Mouse (Mus musculus): Measurements from ENCODE around the gene Sptb. TPM values are rescaled to one million over a fixed set of nuclear protein-coding genes. Genes with fewer than 3 reads are reported as not detected.

Sptb gene
- polyA plus RNA-seq, 1 experiment, result 0.42 TPM

- Histone ChIP-seq H3K4me3 (no peak overlapping the region), H3ac (ENCODE audit: control insufficient read depth, insufficient read length) (no peak overlapping the region), H3K79me2 (ENCODE audit: control insufficient read depth, insufficient read depth) (no peaks in the 10 kb centered on the region), H3K27me3 (ENCODE audit: control insufficient read depth, insufficient read depth, insufficient read length) (peaks cover 52% of the 10 kb centered on the region), H3K4me2 (ENCODE audit: low read depth) (peak overlapping the region; percentile 18), H3K36me3 (ENCODE audit: control insufficient read depth, insufficient read depth) (no peaks in the 10 kb centered on the region)
- TF ChIP-seq MAX (IDR thresholded peaks at IDR 0.05; ENCODE audit: low read depth), result no peak
- no peak for TF ChIP-seq REST (IDR thresholded peaks at IDR 0.05; ENCODE audit: insufficient read depth, insufficient read length)
- no peak for TF ChIP-seq POLR2AphosphoS2 (IDR thresholded peaks at IDR 0.05; ENCODE audit: insufficient read length, low read depth)
- no peak for TF ChIP-seq USF1 (IDR thresholded peaks at IDR 0.05; ENCODE audit: low read depth)
- TF ChIP-seq E2F4 (IDR thresholded peaks at IDR 0.05; ENCODE audit: insufficient read depth), result no peak
- no peak for TF ChIP-seq TCF12 (IDR thresholded peaks at IDR 0.05; ENCODE audit: insufficient read depth, poor library complexity, severe bottlenecking)
- no peak for TF ChIP-seq POLR2A (IDR thresholded peaks at IDR 0.05; ENCODE audit: insufficient read length, low read depth)
- TF ChIP-seq CEBPB (IDR thresholded peaks at IDR 0.05; ENCODE audit: insufficient read depth, poor library complexity, severe bottlenecking), result no peak
- TF ChIP-seq TCF3 (IDR thresholded peaks at IDR 0.05; ENCODE audit: insufficient read length, low read depth), result no peak
- no peak for TF ChIP-seq MYOG (IDR thresholded peaks at IDR 0.05; ENCODE audit: control insufficient read depth in 1 of 3, insufficient read depth in 1 of 3, insufficient read length in 2 of 3, low read depth in 2 of 3)
- no peak for TF ChIP-seq SRF (IDR thresholded peaks at IDR 0.05; ENCODE audit: control insufficient read depth, insufficient read length, low read depth)
- TF ChIP-seq MYOD1 (IDR thresholded peaks at IDR 0.05; ENCODE audit: control insufficient read depth in 1 of 3, insufficient read length in 2 of 3, low read depth in 2 of 3), result no peak
These were observed 1.2 kb downstream of the Sptb start for GRCm38 (mm10) chr12:76708956-76709794.

GRCm38 (mm10) chr12:76708181-76708580 lies 2.2 kb downstream of the Sptb start:
- H3K4me2 ChIP-seq (ENCODE audit: low read depth), result no peak overlapping the region

GRCm38 (mm10) chr12:76696380-76696935 lies 13.9 kb downstream of the Sptb start:
- Histone ChIP-seq H3K36me3 (ENCODE audit: control insufficient read depth, insufficient read depth) (no peaks in the 10 kb centered on the region), H3K4me3 (no peak overlapping the region), H3K4me2 (ENCODE audit: low read depth) (no peak overlapping the region), H3K79me2 (ENCODE audit: control insufficient read depth, insufficient read depth) (no peaks in the 10 kb centered on the region), H3K27me3 (ENCODE audit: control insufficient read depth, insufficient read depth, insufficient read length) (peaks cover 25% of the 10 kb centered on the region), H3ac (ENCODE audit: control insufficient read depth, insufficient read length) (no peak overlapping the region)
- TF ChIP-seq POLR2AphosphoS2 (IDR thresholded peaks at IDR 0.05; ENCODE audit: insufficient read length, low read depth) (no peak), POLR2A (IDR thresholded peaks at IDR 0.05; ENCODE audit: insufficient read length, low read depth) (no peak), USF1 (IDR thresholded peaks at IDR 0.05; ENCODE audit: low read depth) (no peak), TCF3 (IDR thresholded peaks at IDR 0.05; ENCODE audit: insufficient read length, low read depth) (no peak), CEBPB (IDR thresholded peaks at IDR 0.05; ENCODE audit: insufficient read depth, poor library complexity, severe bottlenecking) (no peak), MAX (IDR thresholded peaks at IDR 0.05; ENCODE audit: low read depth) (no peak), E2F4 (IDR thresholded peaks at IDR 0.05; ENCODE audit: insufficient read depth) (no peak), MYOG (IDR thresholded peaks at IDR 0.05; ENCODE audit: control insufficient read depth in 1 of 3, insufficient read depth in 1 of 3, insufficient read length in 2 of 3, low read depth in 2 of 3) (no peak), TCF12 (IDR thresholded peaks at IDR 0.05; ENCODE audit: insufficient read depth, poor library complexity, severe bottlenecking) (no peak)

More at GRCm38 (mm10) chr12:76708181-76708580, 2.2 kb downstream of the Sptb start:
- TF ChIP-seq MYOG (IDR thresholded peaks at IDR 0.05; ENCODE audit: control insufficient read depth in 1 of 3, insufficient read depth in 1 of 3, insufficient read length in 2 of 3, low read depth in 2 of 3) (no peak), CEBPB (IDR thresholded peaks at IDR 0.05; ENCODE audit: insufficient read depth, poor library complexity, severe bottlenecking) (no peak), USF1 (IDR thresholded peaks at IDR 0.05; ENCODE audit: low read depth) (no peak), POLR2AphosphoS2 (IDR thresholded peaks at IDR 0.05; ENCODE audit: insufficient read length, low read depth) (no peak), MAX (IDR thresholded peaks at IDR 0.05; ENCODE audit: low read depth) (no peak), MYOD1 (IDR thresholded peaks at IDR 0.05; ENCODE audit: control insufficient read depth in 1 of 3, insufficient read length in 2 of 3, low read depth in 2 of 3) (no peak), E2F4 (IDR thresholded peaks at IDR 0.05; ENCODE audit: insufficient read depth) (no peak)
- Histone ChIP-seq H3K36me3 (ENCODE audit: control insufficient read depth, insufficient read depth) (no peaks in the 10 kb centered on the region), H3K79me2 (ENCODE audit: control insufficient read depth, insufficient read depth) (no peaks in the 10 kb centered on the region), H3ac (ENCODE audit: control insufficient read depth, insufficient read length) (no peak overlapping the region), H3K4me3 (no peak overlapping the region), H3K27me3 (ENCODE audit: control insufficient read depth, insufficient read depth, insufficient read length) (peaks cover 54% of the 10 kb centered on the region)

DNA sequence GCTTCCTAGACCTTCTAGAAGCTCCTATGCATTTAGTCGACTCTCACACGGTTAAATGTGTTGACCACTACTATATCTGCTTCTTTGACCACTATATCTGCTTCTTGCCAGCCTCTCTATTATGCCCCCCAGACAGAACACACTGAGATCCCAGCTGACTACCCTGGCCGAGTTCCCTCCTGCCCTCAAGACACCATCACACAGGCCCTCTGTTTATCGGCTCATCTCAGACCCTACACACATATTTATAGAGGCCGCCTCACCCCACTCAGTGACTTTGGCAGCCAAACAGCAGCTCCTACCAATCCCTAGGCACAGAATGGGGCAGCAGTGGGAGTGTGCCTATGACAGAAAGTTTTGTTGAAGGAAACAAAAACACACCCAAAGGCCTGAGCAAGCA lies 14.6 kb downstream of the Sptb start:
- no peak for TF ChIP-seq TCF12 (IDR thresholded peaks at IDR 0.05; ENCODE audit: insufficient read depth, poor library complexity, severe bottlenecking)
- TF ChIP-seq USF1 (IDR thresholded peaks at IDR 0.05; ENCODE audit: low read depth), result no peak
- TF ChIP-seq MYOD1 (IDR thresholded peaks at IDR 0.05; ENCODE audit: control insufficient read depth in 1 of 3, insufficient read length in 2 of 3, low read depth in 2 of 3), result no peak
- TF ChIP-seq E2F4 (IDR thresholded peaks at IDR 0.05; ENCODE audit: insufficient read depth), result no peak
- no peak for TF ChIP-seq REST (IDR thresholded peaks at IDR 0.05; ENCODE audit: insufficient read depth, insufficient read length)
- TF ChIP-seq POLR2A (IDR thresholded peaks at IDR 0.05; ENCODE audit: insufficient read length, low read depth), result no peak
- TF ChIP-seq POLR2AphosphoS2 (IDR thresholded peaks at IDR 0.05; ENCODE audit: insufficient read length, low read depth), result no peak
- no peak for TF ChIP-seq SRF (IDR thresholded peaks at IDR 0.05; ENCODE audit: control insufficient read depth, insufficient read length, low read depth)
- TF ChIP-seq CEBPB (IDR thresholded peaks at IDR 0.05; ENCODE audit: insufficient read depth, poor library complexity, severe bottlenecking), result no peak
- no peak for TF ChIP-seq TCF3 (IDR thresholded peaks at IDR 0.05; ENCODE audit: insufficient read length, low read depth)
- no peak for TF ChIP-seq MYOG (IDR thresholded peaks at IDR 0.05; ENCODE audit: control insufficient read depth in 1 of 3, insufficient read depth in 1 of 3, insufficient read length in 2 of 3, low read depth in 2 of 3)
- no peak for TF ChIP-seq MAX (IDR thresholded peaks at IDR 0.05; ENCODE audit: low read depth)
- H3K4me3 ChIP-seq, result no peak overlapping the region
- H3K4me2 ChIP-seq (ENCODE audit: low read depth), result no peak overlapping the region

More for the DNA sequence above, 14.6 kb downstream of the Sptb start:
- no peaks in the 10 kb centered on the region for H3K36me3 ChIP-seq (ENCODE audit: control insufficient read depth, insufficient read depth)
- H3K79me2 ChIP-seq (ENCODE audit: control insufficient read depth, insufficient read depth), result no peaks in the 10 kb centered on the region
- peaks cover 29% of the 10 kb centered on the region for H3K27me3 ChIP-seq (ENCODE audit: control insufficient read depth, insufficient read depth, insufficient read length)
- no peak overlapping the region for H3ac ChIP-seq (ENCODE audit: control insufficient read depth, insufficient read length)
